Mouse (Mus musculus) gastrocnemius, adult 2 months (tissue): ENCODE data around the gene Rbpjl. TPM values are rescaled to one million over a fixed set of nuclear protein-coding genes. Genes with fewer than 3 reads are reported as not detected.
A peak's percentile ranks its signal among the peaks of the same experiment; 100 is the strongest.

ENCODE experiments used
- DNase-seq: peaks from one replicate; pipeline ENCODE4 v3.0.0; 2022
- H3K27ac ChIP-seq: fragments of 200-600 bp; 2 replicates; pipeline ENCODE4 v1.8.1; 2022; ENCODE audit warnings: mild to moderate bottlenecking
- H3K4me3 ChIP-seq: fragments of 200-600 bp; 2 replicates; pipeline ENCODE4 v1.8.1; 2022; ENCODE audit warnings: mild to moderate bottlenecking, moderate library complexity
- CTCF ChIP-seq: fragments of 200-600 bp; IDR thresholded peaks from 2 replicates; pipeline ENCODE4 v1.8.1; 2022; ENCODE audit warnings: antibody characterized with exemption, mild to moderate bottlenecking, moderate library complexity
- intact Hi-C: fragments of 180-260 bp; cut with DNase I; formaldehyde crosslinking; loops from one replicate; pipeline ENCODE4 v1.15.1; 2025
- total RNA-seq, 2 experiments: library from RNA; stranded (reverse); gene quantifications; 2 replicates each; pipeline ENCODE4 v1.2.3; 2021

Gene Rbpjl
- total RNA-seq, 2 experiments from 2014 or later, result not detected

DNA sequence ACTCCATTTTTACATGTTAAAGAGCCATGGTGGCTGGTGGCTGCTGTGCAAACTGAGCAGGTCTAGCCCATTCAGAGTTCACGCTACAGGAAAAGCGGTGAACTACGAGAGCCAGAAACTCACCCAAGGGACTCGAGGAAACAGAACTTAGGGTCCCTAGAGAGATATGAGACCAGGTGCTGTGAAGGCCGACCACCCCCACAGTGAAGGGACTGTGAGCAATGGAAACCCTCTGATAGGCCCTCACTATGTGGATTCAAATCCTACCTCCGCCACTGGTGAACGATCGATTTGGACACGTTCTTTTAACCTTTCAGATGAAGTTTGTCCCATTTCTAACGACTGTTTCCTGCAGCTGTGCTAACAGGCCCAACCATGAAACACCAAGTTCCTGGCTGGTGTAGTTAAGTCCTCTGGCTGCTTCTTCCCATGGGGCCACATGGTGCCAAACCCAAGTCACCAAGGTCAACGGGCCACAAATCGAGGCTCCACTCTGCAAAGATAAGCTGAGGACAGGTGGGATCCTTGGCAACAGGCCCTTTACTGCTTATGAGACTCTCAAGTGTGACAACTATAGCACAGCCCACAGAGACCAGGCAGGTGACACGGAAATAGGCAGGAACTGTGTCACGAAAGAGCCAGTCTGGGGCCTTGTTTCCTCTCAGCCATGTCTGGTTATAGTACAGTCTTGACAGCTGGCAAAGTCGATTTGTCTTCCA, 19.9 kb downstream of the Rbpjl start:
- peak; percentile 48 for DNase-seq
- Histone ChIP-seq H3K4me3 (no peak overlapping the region), H3K27ac (peak overlapping the region; percentile 67)
- TF ChIP-seq CTCF, result no peak
- intact Hi-C loops, result no loop called here

DNA sequence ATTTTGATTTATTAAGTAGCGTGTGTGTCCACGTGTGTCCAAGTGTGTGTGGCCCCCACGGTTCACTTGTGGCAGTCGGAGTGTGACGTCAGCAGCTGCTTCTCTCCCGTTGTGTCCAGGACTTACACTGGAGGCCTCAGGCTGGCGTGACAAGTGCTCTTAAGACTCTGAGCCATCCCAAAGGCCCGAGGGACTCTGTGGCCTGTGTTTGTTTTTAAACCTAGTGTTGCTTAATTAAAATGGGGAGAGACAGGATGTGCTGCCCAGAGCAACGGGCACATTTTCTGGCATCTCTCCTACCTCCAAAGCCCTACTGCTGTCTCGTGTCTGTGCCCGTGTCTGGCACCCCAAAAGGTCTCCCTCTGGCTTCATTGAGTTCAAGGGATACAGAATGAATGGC, 20.5 kb downstream of the Rbpjl start:
- intact Hi-C loops, result no loop called here
- Histone ChIP-seq H3K27ac (peak overlapping the region; percentile 67), H3K4me3 (no peak overlapping the region)
- no peak for TF ChIP-seq CTCF
- peak; percentile 50 for DNase-seq

DNA sequence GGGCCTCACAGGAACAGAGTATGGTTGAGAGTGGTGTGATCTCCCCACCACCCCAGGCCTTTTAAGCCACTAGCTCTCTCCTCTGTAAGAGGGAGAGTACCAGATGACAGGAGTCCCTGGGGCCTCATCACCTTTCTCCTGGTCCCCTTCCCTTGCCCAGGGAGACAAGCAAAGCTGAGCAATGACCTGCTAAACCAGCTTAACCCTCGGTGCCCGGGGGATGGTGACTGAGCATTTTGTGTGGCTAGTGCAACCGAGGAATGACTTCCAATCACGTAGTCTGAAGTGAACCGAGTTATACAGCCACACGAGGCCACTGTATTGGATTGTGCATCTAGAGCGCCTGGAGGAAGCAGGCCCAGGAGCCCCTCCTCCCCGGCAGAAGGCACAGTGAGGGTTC, 21.5 kb downstream of the Rbpjl start:
- no peak for DNase-seq
- Histone ChIP-seq H3K27ac (0 out of 2 replicates have a peak overlapping the region, but pooled peaks have one; percentile 28), H3K4me3 (no peak overlapping the region)
- no peak for TF ChIP-seq CTCF
- intact Hi-C loops, result no loop called here

GRCm38 (mm10) chr2:164425401-164425800, 22.5 kb downstream of the Rbpjl start:
- Histone ChIP-seq H3K4me3 (no peak overlapping the region), H3K27ac (peak overlapping the region; percentile 35; the same call in 1 of the 2 replicates)
- DNase-seq, result peak; percentile 76
- no peak for TF ChIP-seq CTCF
- intact Hi-C loops, result no loop called here

GRCm38 (mm10) chr2:164426121-164426520, 23.2 kb downstream of the Rbpjl start:
- intact Hi-C loops, result loop anchor here (2.0 kb wide), 1 partner anchor 15 kb away; no protein-coding TSS in a partner anchor
- TF ChIP-seq CTCF, result no peak
- no peak for DNase-seq
- no peak overlapping the region for H3K4me3 ChIP-seq
- peak overlapping the region; percentile 35; the same call in 1 of the 2 replicates for H3K27ac ChIP-seq

- no peak for DNase-seq
- no peak overlapping the region for H3K4me3 ChIP-seq
- no peak for TF ChIP-seq CTCF
- intact Hi-C loops, result loop anchor here (2.0 kb wide), 1 partner anchor 14 kb away; no protein-coding TSS in a partner anchor
- peak overlapping the region; percentile 36 for H3K27ac ChIP-seq
These were observed 24.0 kb downstream of the Rbpjl start for GRCm38 (mm10) chr2:164426952-164427351.

GRCm38 (mm10) chr2:164428451-164428850, 25.5 kb downstream of the Rbpjl start:
- Histone ChIP-seq H3K27ac (peak overlapping the region; percentile 36), H3K4me3 (no peak overlapping the region)
- no peak for DNase-seq
- no peak for TF ChIP-seq CTCF
- intact Hi-C loops, result no loop called here

GRCm38 (mm10) chr2:164429881-164430615, 27.1 kb downstream of the Rbpjl start:
- no peak for TF ChIP-seq CTCF
- no peak for DNase-seq
- intact Hi-C loops, result no loop called here

DNA sequence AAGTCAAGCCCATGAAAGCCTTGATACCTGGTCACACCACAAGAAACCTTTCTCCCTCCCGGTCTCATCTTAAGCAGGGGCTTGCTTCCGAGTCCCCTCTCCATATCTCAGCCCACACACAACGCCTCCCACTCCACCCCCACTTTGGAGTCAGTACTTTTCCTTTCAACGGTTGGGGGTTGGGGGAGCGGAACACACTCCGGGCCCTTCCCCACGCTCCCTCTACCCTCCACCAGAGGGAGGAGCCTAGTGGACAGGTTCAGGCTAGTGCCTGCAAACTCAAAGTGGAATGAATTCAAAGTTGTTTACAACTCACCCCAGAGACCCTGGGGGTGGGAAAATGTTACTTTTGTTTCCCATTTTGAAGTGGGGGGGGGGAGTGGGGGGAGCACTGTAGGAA, 27.8 kb downstream of the Rbpjl start:
- intact Hi-C loops, result no loop called here

More at GRCm38 (mm10) chr2:164429881-164430615, 27.1 kb downstream of the Rbpjl start:
- peak overlapping the region; percentile 97 for H3K27ac ChIP-seq
- no peak overlapping the region for H3K4me3 ChIP-seq

GRCm38 (mm10) chr2:164431676-164432465, 28.9 kb downstream of the Rbpjl start:
- intact Hi-C loops, result no loop called here
- TF ChIP-seq CTCF, result no peak
- Histone ChIP-seq H3K4me3 (peak overlapping the region; percentile 55), H3K27ac (peak overlapping the region; percentile 97)
- DNase-seq, result peak; percentile 62

More for the DNA sequence above, 27.8 kb downstream of the Rbpjl start:
- no peak for DNase-seq
- no peak overlapping the region for H3K4me3 ChIP-seq
- TF ChIP-seq CTCF, result no peak
- peak overlapping the region; percentile 97 for H3K27ac ChIP-seq

- Histone ChIP-seq H3K27ac (peak overlapping the region; percentile 97), H3K4me3 (peak overlapping the region; percentile 55)
- peak; percentile 77 for DNase-seq
- no peak for TF ChIP-seq CTCF
- intact Hi-C loops, result no loop called here
These were observed 29.7 kb downstream of the Rbpjl start for GRCm38 (mm10) chr2:164432541-164433191.

DNA sequence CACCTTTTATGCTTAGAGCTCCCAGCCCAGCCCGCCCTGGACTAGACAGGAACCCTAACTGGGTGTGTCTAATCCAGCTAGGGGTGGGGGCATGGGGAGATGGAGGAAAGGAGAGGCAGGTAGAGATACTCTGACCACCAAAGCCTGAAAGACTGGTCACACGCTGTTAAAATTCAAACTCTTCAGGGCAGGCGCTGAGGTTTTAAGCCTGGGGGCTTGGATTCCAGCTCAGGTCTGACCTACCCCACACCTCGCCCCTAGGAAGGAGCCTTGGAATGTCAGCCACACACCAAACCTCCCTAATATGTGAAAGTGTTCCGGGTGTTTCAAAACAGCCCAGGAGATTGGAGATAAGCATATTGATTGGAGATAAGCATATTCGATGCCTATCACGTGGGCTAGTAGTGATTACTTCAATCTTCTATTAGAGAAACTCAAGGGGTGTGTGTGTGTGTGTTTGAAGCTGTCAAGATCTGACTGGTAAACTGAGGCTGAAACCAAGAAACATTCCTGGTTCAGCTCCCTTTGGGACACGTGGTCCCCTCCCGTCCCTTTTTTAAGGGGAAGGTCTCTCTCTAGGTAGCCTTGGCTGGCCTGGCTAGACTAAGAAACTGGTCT, 30.4 kb downstream of the Rbpjl start:
- H3K27ac ChIP-seq, result peak overlapping the region; percentile 97
- intact Hi-C loops, result no loop called here
- no peak for TF ChIP-seq CTCF
- peak overlapping the region; percentile 55 for H3K4me3 ChIP-seq
- DNase-seq, result no peak
